Mouse (Mus musculus): Measurements from ENCODE around the gene Prkce.

Prkce gene

DNA sequence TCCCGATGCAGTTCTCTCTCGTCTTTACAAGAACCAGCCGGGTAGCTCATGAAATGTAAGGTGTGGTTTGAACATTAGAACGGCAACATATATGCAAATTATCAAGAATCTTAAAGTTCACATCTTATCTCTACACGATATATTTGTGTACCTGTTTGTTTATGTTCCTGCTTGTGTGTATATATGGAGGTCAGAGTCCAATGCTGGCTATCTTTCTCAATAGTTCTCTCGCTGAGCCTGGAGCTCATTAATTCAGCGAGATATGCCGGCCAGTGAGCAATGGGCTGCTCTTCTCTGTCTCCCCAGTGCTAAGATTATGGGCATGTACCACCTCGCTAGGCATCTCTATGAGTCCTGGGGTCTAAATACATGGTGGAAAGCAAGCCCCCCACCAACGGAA is 356.3 kb downstream of the Prkce start:
- DNase-seq (ENCODE audit: low spot score): no peak

- no peak for DNase-seq (ENCODE audit: low spot score)
These were observed 357.5 kb downstream of the Prkce start for GRCm38 (mm10) chr17:86525075-86525474.

GRCm38 (mm10) chr17:86526016-86526415 is 358.4 kb downstream of the Prkce start:
- no peak for DNase-seq (ENCODE audit: low spot score)

- DNase-seq (ENCODE audit: low spot score): no peak
These were observed 359.7 kb downstream of the Prkce start for GRCm38 (mm10) chr17:86527298-86527697.

DNA sequence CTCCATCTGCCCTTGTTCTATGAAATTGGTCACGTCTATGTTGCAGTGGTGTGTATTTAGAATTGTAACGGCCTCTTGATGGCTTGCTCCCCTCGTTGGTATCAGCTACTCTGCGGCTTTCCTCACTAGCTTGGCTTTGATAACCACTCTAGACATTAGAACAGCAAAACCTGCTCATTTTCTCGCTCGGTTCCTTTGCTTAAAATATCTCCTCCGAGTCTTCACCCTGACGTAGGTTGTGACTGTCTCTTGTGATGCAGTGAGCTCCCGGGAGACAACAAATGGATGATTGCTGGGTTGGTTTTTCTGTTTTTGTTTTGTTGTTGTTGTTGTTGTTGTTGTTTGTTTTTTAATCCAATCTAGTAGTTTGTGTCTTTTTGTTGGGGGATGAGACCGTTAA is 361.4 kb downstream of the Prkce start:
- no peak for DNase-seq (ENCODE audit: low spot score)

- no peak for DNase-seq (ENCODE audit: low spot score)
These were observed 361.8 kb downstream of the Prkce start for GRCm38 (mm10) chr17:86529411-86529810.

GRCm38 (mm10) chr17:86531231-86531630 is 363.6 kb downstream of the Prkce start:
- DNase-seq (ENCODE audit: low spot score): no peak

DNA sequence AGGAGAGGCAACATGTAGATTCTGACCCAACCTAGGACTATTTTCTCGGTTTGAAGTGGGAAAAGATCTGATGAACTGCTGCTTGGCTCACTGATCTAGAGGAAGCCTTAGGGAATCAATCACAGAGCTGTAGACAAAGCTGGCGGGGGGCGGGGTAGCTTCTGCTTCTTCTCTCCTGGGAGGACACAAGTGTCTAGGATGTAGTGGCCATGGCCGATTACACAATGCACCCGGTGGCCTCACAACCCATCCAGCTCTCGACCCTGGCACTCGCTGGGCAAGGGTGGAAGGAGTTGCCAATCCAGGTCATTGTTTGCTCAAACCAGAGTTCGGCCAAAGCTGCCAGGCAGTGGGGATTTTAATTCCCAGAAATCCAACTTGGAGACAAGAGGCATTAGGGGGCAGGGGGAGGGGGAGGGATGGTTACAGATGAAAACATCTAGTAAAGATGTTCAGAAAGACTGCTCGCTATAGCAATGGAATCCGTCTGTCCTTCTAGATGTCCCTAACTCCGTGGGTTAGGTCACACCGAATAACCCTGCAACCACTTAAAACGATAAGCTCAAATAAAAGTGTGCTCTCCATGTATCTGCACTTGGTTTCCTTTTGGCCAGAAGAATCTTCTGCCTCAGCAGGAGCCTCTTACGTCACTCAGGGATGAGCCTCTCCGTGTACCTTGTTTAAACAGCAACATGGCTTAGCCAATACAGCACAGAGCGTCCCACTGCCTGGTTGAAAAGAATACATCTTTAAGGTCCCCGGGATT is 365.4 kb downstream of the Prkce start:
- no peak for DNase-seq (ENCODE audit: low spot score)

GRCm38 (mm10) chr17:86533549-86533851 is 365.9 kb downstream of the Prkce start:
- no peak for DNase-seq (ENCODE audit: low spot score)

- DNase-seq (ENCODE audit: low spot score): no peak
These were observed 367.5 kb downstream of the Prkce start for GRCm38 (mm10) chr17:86535096-86535495.

DNA sequence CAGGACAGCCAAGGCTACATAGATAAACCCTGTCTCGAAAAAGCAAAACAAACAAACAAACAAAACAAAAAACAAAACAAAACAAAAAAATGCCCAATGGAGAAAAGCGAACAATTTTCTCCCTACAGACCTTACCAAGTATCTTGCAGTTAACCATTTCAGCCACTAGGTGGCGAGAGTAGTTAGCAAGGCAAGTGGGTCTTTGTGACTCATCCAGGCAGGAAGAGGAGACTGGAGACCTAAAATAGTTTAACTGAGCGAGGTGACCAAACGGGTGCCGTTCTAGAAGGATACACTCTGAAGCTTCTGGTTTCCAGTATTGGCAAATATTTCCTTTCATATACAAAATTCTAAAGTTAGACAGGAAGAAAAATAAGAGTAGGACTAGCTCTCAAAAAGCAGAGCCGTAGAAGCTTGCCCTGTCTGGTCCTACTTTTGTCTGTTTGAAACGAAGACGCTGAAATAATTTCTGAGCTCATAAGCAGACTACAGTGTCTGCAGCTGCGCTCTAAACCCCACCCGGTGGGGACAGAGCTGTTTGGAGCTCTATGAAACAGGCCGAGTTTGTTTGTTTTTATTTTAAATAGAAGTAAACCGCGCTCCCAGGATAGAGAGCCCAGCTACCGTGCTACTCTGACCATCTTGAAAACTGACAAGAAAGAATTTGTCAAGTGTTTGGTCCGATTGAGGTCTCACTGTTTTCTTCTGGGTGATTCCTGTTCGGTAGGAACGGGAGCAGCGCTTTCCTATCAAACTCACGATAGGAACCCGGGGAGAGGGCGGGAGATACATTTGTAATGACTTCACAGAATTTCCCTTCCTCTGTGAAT is 368.5 kb downstream of the Prkce start:
- peak; percentile 86 for DNase-seq (ENCODE audit: low spot score)

- no peak for DNase-seq (ENCODE audit: low spot score)
These were observed 372.4 kb downstream of the Prkce start for GRCm38 (mm10) chr17:86539881-86540430.

- no peak for DNase-seq (ENCODE audit: low spot score)
These were observed 378.9 kb downstream of the Prkce start for GRCm38 (mm10) chr17:86546529-86546928.

DNA sequence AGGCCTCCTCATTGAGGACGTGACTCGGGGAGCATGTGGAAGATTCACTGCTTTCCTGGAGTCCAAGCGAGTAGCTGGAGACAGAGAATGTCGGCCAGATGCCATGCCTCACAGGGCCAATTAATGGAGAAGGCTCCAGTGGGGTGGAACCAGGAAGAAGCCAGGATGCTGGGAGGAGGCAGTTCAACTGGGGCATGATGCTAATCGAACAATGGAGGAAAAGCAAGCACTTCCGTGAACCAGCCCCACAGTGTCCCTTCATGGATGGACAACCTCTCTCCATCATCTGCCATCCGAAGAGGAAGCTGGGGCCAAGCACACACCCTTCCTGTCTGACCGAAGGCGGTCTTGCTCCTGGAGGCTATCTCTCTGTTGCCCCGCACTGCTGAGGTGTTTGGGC is 381.5 kb downstream of the Prkce start:
- DNase-seq (ENCODE audit: low spot score): no peak

DNA sequence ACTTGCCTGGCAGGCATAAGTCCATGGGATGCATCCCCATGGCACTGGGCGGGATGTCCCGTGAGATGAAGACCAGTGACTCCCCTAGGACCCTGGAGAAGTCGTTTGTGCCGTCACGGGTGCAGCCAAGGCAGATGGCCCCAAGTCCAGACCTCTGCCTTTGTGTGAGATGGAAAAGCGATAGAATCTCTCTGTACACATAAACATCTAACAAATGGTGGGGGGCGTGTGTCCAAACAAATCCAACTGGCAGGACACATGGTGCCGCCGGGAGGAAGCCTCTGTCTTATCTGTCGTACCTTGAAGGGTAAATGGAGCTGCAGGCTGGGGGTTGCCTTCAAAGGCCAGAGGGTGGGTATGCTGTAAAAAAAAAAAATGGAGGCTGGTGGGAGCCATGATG is 384.0 kb downstream of the Prkce start:
- DNase-seq (ENCODE audit: low spot score): no peak

GRCm38 (mm10) chr17:86551995-86552394 is 384.4 kb downstream of the Prkce start:
- DNase-seq (ENCODE audit: low spot score): no peak

DNA sequence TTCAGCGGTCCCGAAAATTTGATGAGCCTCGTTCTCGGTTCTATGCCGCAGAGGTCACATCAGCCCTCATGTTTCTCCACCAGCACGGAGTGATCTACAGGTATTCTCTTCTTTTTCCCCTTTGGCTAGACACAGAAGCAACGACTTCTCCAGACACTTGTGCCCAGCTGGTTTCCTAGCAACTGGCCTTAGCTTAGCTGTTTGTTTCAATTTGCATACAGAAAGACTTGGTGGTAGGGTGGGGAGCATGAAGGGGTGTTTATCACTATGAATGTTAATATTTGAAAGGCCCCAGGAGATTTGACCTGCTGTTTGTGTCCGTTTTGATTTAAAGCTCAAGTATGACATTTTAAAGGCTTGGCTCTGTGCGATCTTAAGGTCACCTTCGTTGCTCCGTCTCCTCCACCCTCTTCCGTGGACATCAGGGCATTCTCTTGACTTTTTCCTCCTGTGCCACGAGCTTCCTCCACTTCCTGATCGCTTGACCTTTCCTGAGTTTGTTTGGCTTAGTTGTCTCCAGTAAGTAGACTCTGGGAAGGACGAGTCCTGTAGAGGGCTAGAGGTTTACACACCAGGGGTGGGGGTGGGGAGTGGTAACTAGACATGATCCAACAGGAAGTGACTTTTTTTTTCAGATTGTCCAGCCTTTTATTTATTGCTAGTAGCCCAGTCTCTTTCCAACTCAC is 391.8 kb downstream of the Prkce start:
- DNase-seq (ENCODE audit: low spot score): no peak

DNA sequence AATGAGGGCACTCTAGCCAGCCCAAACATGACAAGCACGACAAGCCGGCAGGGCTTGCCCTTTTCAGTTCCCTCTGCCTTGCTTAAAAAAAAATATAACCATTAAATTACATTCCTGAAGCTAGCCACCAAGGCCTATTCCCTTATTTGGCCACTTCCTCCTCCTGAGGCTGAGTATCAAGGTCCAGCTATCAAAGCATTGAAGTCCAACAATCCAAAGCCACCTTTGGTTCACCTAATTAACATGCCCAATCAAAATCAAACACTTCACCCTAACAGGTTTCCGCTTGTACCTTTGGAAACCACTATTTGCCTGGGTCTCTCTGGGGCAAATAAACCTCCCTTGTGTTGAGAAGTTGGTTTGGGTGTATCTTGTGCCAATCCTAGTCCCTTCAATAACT is 392.9 kb downstream of the Prkce start:
- no peak for DNase-seq (ENCODE audit: low spot score)

- DNase-seq (ENCODE audit: low spot score): no peak
These were observed 402.9 kb downstream of the Prkce start for GRCm38 (mm10) chr17:86570491-86570890.

DNA sequence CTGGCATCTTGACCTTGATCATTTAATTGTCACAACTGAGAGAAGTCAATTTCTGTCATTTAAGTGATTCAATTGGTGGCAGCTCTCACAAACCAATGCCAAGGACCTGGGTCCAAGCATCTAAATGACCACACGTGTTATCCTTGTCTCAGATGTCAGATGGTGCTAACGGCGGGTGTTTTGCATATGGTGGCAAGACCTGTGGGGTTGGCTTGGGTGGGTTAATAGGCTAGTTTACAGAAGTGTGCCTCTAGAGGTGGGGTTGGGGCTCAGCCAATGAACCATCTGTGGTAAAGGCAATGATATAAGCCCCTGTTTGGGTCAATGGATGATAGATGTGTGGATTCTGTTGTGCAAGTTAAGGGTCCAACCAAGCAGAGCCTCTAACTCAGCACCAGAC is 403.7 kb downstream of the Prkce start:
- no peak for DNase-seq (ENCODE audit: low spot score)

- DNase-seq (ENCODE audit: low spot score): no peak
These were observed 404.6 kb downstream of the Prkce start for GRCm38 (mm10) chr17:86572136-86572535.

GRCm38 (mm10) chr17:86572576-86572975 is 405.0 kb downstream of the Prkce start:
- no peak for DNase-seq (ENCODE audit: low spot score)
